Mouse (Mus musculus) stomach, postnatal 0 days (tissue): ENCODE measurements around the gene Ankfy1.

Experiments
- CTCF ChIP-seq: IDR thresholded peaks from 2 replicates; pipeline ENCODE4 v1.5.1; 2016; ENCODE audit warnings: antibody characterized with exemption, low read depth, mild to moderate bottlenecking, moderate library complexity
- EP300 ChIP-seq: optimal IDR thresholded peaks from 2 replicates; pipeline ENCODE3; 2016; ENCODE audit warnings: antibody characterized with exemption

GRCm38 (mm10) chr11:72807992-72808391, 118.2 kb downstream of the Ankfy1 start:
- TF ChIP-seq EP300 (no peak), CTCF (no peak)
